Mouse (Mus musculus) stomach, embryonic 15.5 days (tissue): ENCODE measurements around the gene Ubald1. TPM values are rescaled to one million over a fixed set of nuclear protein-coding genes. Genes with fewer than 3 reads are reported as not detected.

Experiments used
- ATAC-seq: fragments of 200-750 bp; cut with Nextera tagmentation; 2 replicates; pipeline ENCODE4 v1.8.0; 2017; ENCODE audit warnings: low read depth, moderate number of reproducible peaks, moderate TSS enrichment; ENCODE audit not compliant: insufficient read depth, low FRiP score
- H3K27ac ChIP-seq: fragments of 300-500 bp; sonication (generic); 2 replicates; pipeline ENCODE4 v1.5.1; 2015; ENCODE audit warnings: mild to moderate bottlenecking, inconsistent platforms
- H3K27me3 ChIP-seq: fragments of 300-500 bp; sonication (generic); replicated peaks from 2 replicates; pipeline ENCODE4 v1.6.1; 2015; ENCODE audit warnings: inconsistent platforms
- H3K36me3 ChIP-seq: fragments of 300-500 bp; sonication (generic); 2 replicates; pipeline ENCODE4 v1.6.1; 2015; ENCODE audit warnings: inconsistent platforms
- H3K4me1 ChIP-seq: fragments of 300-500 bp; sonication (generic); 2 replicates; pipeline ENCODE4 v1.6.1; 2015; ENCODE audit warnings: inconsistent platforms
- H3K4me2 ChIP-seq: fragments of 300-500 bp; sonication (generic); 2 replicates; pipeline ENCODE4 v1.6.1; 2015; ENCODE audit warnings: mild to moderate bottlenecking, inconsistent platforms
- H3K4me3 ChIP-seq: fragments of 300-500 bp; sonication (generic); replicated peaks from 2 replicates; pipeline ENCODE4 v1.5.1; 2015; ENCODE audit warnings: inconsistent platforms
- H3K9ac ChIP-seq: fragments of 300-500 bp; sonication (generic); 2 replicates; pipeline ENCODE4 v1.6.1; 2015; ENCODE audit warnings: inconsistent platforms
- H3K9me3 ChIP-seq: fragments of 300-500 bp; sonication (generic); 2 replicates; pipeline ENCODE4 v1.6.1; 2016; ENCODE audit warnings: inconsistent platforms
- WGBS: fragments of 180-500 bp; shearing (Covaris S2); methylation state at CpG from one replicate; pipeline ENCODE4 v1.1.7; 2015; 5-methylcytosine and 5-hydroxymethylcytosine counted together
- polyA plus RNA-seq: library from polyadenylated mRNA; unstranded; fragments of >200 nt; fragmentation: Nextera tagmentation; extraction: Ambion mirVana; gene quantifications from 2 replicates; pipeline ENCODE4 v1.2.1, GENCODE M21; 2015

Ubald1 gene
- 34.9 and 37.7 TPM in 2 replicates for polyA plus RNA-seq

DNA sequence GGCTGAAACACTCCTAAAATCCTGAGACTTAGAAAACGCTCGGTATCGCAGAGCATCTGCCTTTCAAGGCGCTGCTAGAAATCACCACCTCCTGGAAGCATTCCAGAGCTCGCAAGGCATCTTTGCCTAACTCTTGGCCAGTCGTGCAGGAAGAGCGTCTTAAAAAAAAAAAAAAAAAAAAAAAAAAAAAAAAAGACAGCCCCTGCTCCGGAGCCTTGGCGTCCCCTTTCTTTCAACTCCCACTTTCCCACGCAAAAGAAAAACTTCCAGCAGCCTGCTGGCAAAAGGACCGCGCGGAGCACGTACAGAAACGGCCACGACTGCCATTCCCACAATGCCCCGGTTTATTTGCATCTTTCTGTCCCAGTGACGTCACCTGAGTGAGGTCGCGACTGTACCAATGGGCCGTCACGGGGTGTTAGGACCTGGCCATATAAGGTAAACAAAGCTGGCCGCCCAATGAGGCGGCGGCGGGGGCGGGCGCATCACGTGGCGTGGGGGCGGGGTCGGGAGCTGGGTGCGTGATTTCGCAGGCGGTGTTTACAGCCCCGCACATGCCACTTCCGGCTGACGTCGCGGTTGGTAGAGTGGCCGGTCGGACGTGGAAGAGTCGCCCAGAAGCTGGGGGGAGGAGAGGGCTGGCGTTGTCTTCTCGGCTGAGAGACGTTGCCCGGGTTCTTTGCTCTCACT is at the start of gene Ubald1:
Gene Ubald1 (minus strand): TSS at position 180 of the 690 bp plus-strand sequence.
- H3K36me3 ChIP-seq: 0 out of 2 replicates have a peak, but pooled peaks cover 7% of the 10 kb centered on the region
- H3K4me1 ChIP-seq: peaks cover 45% of the 10 kb centered on the region
- H3K4me2 ChIP-seq: peak within 1 kb of the TSS; percentile 81
- peak within 1 kb of the TSS; percentile 92 for H3K4me3 ChIP-seq
- H3K27ac ChIP-seq: peak within 1 kb of the TSS; percentile 100
- H3K9ac ChIP-seq: peak within 1 kb of the TSS; percentile 92
- ATAC-seq: peak; percentile 84
- H3K27me3 ChIP-seq: no peaks in the 10 kb centered on the region
- no peaks in the 10 kb centered on the region for H3K9me3 ChIP-seq
- WGBS: under 1% methylated on average over 48 of the region's 48 CpGs

DNA sequence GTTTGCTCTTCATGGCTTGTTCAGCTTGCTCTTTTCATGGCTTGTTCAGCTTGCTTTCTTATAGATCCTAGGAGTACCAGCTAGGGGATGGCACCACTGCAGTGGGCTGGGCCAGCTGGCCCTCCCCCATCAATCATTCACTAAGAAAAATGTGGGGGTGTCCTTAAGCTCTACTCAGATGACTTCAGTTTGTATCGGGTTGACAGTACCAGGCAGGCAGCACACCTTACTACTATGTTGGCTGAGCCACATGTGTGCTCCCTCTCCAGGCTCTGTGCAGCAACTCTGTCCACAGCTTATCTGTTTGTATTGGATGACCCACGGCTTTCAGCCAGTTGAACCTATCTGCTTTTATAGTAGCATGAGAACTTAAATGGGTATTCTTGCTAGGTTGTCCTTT is 48.4 kb upstream of the Ubald1 start:
- H3K4me2 ChIP-seq: no peak overlapping the region
- H3K4me3 ChIP-seq: no peak overlapping the region
- no peaks in the 10 kb centered on the region for H3K9me3 ChIP-seq
- no peak for ATAC-seq
- H3K36me3 ChIP-seq: peaks cover 79% of the 10 kb centered on the region
- WGBS: 68% methylated on average over 2 of the region's 2 CpGs
- no peak overlapping the region for H3K9ac ChIP-seq
- no peaks in the 10 kb centered on the region for H3K4me1 ChIP-seq
- no peaks in the 10 kb centered on the region for H3K27me3 ChIP-seq
- H3K27ac ChIP-seq: no peak overlapping the region

DNA sequence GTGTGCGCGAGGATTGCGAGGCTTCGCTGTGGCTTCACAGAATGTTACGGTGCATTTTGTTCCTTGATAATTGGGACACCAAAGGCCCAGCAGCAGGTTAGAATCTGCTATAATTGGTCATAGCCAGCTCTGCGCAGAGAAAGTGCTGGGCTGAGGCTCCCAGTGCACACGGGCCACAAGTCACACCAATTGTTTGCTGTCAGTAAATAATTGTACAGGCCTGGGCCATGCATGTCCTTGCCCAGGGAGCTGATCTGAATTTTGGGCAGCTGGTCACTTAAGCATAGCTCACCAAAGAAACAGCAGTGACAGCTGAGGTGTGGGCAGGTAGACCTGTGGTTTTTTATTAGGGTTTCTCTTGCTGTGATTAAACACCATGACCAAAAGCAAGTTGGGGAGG is 47.9 kb upstream of the Ubald1 start:
- peaks cover 79% of the 10 kb centered on the region for H3K36me3 ChIP-seq
- no peak overlapping the region for H3K27ac ChIP-seq
- no peak overlapping the region for H3K9ac ChIP-seq
- no peaks in the 10 kb centered on the region for H3K27me3 ChIP-seq
- no peak overlapping the region for H3K4me2 ChIP-seq
- H3K4me1 ChIP-seq: no peaks in the 10 kb centered on the region
- no peak overlapping the region for H3K4me3 ChIP-seq
- no peaks in the 10 kb centered on the region for H3K9me3 ChIP-seq
- 89% methylated on average over 7 of the region's 7 CpGs for WGBS
- no peak for ATAC-seq

DNA sequence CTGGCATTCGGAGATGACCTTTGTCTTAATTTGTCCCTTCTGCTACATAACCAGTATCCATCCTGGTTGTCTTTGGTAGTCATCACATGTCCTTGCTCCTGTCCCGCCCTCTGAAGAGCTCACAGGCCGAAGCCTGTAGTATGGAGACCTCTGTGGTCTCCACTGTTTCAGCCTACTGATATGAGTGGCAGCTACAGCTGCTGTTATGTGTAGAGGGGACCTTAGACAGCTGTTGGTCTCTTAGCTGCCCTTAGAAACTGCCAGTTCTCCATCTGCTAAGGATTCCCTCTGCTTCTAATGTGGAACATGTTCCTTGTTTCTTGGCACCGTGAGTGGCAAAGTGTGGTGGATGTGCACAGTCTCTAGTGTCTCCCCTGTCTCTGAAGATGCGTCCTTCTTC is 43.9 kb upstream of the Ubald1 start:
- Histone ChIP-seq H3K9me3 (no peaks in the 10 kb centered on the region), H3K27me3 (no peaks in the 10 kb centered on the region), H3K4me2 (no peak overlapping the region), H3K36me3 (peaks cover 66% of the 10 kb centered on the region), H3K4me1 (no peaks in the 10 kb centered on the region), H3K9ac (no peak overlapping the region), H3K4me3 (no peak overlapping the region), H3K27ac (no peak overlapping the region)
- ATAC-seq: no peak
- 91% methylated on average over 5 of the region's 5 CpGs for WGBS

DNA sequence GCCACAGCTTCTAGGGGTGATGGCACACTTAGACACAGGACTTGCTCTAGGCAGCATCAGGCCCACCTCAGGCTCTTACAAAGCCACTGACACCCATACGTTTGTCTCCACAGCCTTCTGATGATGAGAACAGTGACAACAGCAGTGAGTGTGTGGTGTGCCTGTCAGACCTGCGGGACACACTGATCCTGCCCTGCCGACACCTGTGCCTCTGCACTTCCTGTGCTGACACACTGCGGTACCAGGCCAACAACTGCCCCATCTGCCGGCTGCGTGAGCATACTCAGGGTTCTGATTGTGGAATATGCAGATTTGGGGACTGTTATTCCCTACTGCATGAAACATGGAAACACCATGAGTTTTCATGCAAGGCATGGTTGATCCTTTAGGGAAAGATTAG is 42.4 kb upstream of the Ubald1 start:
- Histone ChIP-seq H3K27ac (no peak overlapping the region), H3K4me3 (no peak overlapping the region), H3K4me1 (no peaks in the 10 kb centered on the region), H3K27me3 (no peaks in the 10 kb centered on the region), H3K9ac (no peak overlapping the region), H3K36me3 (peaks cover 61% of the 10 kb centered on the region), H3K9me3 (no peaks in the 10 kb centered on the region), H3K4me2 (no peak overlapping the region)
- no peak for ATAC-seq
- WGBS: 91% methylated on average over 6 of the region's 6 CpGs

DNA sequence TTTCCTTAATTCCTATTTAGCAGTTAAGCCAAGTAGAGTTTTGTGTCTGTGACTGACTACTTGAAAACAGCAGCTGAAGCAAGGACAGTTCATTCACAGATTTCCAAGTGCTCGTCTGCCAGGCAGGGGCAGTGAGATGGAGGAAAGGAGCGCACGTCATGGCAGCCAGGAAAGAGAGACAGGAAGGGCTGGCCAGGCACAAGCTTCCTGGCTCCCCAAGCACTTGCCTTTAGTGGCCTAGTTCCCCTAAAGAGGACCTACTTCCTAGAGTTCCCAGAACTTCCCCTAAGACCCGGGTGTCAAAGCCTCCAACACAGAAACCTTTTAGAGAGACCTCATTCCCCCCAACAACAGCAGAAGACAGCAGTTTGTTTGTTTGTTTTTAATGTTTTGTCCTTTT is 40.4 kb upstream of the Ubald1 start:
- Histone ChIP-seq H3K9me3 (no peaks in the 10 kb centered on the region), H3K4me1 (no peaks in the 10 kb centered on the region), H3K27me3 (no peaks in the 10 kb centered on the region), H3K9ac (no peak overlapping the region), H3K36me3 (peaks cover 49% of the 10 kb centered on the region), H3K27ac (no peak overlapping the region), H3K4me3 (no peak overlapping the region), H3K4me2 (no peak overlapping the region)
- WGBS: 75% methylated on average over 4 of the region's 4 CpGs
- ATAC-seq: no peak

DNA sequence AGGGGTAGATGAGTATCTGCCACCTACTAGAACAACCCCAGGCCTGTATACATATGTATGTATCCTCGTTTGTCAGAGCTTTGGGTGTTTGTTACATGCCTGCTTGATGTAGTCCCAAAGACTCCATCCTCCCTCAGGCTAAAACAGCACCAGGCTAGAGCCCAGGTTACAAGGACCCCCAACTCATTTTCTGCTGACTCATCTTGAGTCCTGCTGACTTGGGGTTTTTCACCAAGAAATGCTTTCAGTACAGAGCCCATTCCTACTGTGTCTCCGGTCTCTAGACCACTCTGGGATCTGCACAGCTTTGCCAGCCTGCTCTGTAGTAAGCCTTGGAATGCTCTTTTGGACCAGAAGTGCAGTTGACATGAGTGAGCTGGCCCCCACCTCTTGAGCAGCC is 36.5 kb upstream of the Ubald1 start:
- Histone ChIP-seq H3K4me2 (no peak overlapping the region), H3K9ac (no peak overlapping the region), H3K27me3 (no peaks in the 10 kb centered on the region), H3K9me3 (no peaks in the 10 kb centered on the region), H3K27ac (no peak overlapping the region), H3K36me3 (peaks cover 29% of the 10 kb centered on the region), H3K4me3 (no peak overlapping the region), H3K4me1 (peaks cover 5% of the 10 kb centered on the region; the same call in 1 of the 2 replicates)
- no peak for ATAC-seq
- 78% methylated on average over 2 of the region's 2 CpGs for WGBS

DNA sequence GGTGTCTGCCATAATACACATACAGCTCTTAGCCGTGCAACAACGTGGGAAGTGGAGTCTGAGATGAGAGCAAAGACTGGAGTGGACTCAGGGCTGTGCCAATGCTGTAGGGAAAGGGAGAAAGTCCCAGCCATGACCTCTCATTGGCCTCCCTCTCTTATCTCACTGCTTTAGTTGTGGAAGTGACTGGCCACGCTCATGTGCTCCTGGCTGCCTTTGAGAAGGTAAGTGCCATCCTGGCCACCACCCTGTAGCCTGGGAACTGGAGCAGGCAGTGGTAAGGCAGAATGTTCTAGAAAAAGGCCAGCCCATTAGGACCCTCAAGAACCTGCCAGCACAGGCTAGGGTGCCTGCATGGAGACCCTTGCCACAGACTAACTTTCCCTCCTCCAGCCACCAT is 35.8 kb upstream of the Ubald1 start:
- no peak for ATAC-seq
- 85% methylated on average over 3 of the region's 3 CpGs for WGBS
- Histone ChIP-seq H3K4me2 (no peak overlapping the region), H3K9me3 (no peaks in the 10 kb centered on the region), H3K4me3 (no peak overlapping the region), H3K27ac (no peak overlapping the region), H3K27me3 (no peaks in the 10 kb centered on the region), H3K9ac (no peak overlapping the region), H3K4me1 (peaks cover 5% of the 10 kb centered on the region; the same call in 1 of the 2 replicates), H3K36me3 (peaks cover 35% of the 10 kb centered on the region)

DNA sequence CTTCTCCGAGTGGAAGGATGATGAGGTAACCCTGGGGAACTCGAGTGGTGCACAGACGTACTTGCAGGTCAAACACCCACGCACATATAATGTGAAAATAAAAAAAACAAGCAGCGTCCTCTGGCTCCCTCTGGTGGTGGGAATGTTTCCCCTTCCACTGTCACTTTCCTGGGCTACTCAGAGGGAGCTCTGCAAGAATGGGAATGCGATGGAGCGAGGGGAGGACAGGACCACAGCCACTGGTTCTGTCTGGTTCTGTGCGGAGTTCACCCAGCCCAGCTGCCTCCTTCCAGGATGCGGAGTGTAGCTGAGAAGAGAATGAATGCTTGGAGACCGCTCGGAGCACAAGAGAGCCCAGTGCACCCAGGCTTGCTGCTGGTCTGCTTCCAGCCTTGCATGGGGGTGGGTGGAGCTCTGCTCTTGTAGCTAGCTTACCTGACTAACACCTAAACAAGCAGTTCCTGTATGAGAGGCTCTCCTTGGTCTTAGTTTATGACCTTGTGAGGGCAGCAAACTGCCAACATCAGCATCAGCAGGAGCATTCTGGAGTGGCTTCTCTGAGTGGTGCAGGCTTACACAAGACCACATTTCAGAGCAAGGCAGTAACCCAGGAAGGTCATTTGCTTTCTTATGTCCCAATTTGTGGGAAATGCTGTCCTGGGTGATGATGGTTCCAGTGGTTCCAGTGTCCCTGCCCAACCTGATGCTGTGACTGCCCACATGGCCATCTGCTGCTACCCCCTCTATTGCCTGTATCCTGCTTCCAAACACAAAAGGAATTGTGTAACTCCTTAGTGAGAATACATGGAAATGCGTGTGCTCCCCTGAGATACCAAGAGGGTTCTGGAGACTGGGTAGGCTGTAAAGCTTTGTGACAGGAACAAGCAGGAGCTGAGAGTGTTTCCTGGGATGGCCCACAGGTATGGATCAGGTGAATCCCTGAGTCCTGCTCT is 33.9 kb upstream of the Ubald1 start:
- Histone ChIP-seq H3K4me2 (no peak overlapping the region), H3K9ac (no peak overlapping the region), H3K27me3 (no peaks in the 10 kb centered on the region), H3K4me1 (peaks cover 5% of the 10 kb centered on the region; the same call in 1 of the 2 replicates), H3K27ac (0 out of 2 replicates have a peak overlapping the region, but pooled peaks have one; percentile 49), H3K36me3 (peaks cover 33% of the 10 kb centered on the region), H3K9me3 (no peaks in the 10 kb centered on the region), H3K4me3 (no peak overlapping the region)
- peak; percentile 57; the same call in 1 of the 2 replicates for ATAC-seq
- WGBS: 32% methylated on average over 12 of the region's 12 CpGs

DNA sequence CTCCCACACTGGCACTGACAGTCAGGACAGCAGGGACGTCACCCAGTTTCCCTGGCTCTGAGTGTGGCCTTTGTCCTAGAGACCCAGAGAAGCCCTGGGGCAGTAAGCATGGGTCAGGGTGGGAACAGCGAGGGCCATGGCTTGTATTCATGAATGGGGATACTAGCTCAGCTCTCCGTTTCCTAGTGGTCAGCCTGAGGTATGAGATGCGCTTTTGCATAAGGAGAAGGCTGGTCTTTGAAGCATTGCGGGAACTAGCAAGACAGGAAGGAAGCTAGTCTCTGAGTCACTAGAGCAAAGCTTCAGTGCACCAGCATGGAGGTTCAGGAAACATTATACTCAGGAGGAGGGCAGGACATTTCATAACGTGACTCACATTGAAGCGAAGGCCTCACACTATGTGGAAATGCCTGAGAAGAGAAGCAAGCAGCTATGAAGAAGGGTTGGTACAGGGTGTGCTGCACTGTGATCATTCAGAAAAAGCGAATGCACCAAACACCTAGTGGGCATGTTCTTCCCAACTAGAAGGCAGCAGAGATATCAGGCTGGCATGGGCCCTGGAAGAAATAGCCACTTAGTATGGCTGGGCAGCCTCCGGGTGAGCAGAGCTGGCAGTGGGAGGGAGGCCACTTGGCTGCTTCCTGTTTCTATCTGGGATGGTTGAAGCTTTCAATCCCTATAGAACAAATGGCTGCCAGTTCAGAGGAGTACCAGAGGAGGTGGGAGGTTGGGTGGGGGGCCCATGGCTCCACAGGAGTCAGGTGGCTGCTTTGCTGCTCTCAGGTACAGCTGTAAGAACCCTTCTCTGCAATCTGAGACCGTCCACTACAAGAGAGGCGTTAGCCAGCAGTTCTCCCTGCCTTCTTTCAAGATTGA is 33.0 kb upstream of the Ubald1 start:
- Histone ChIP-seq H3K4me2 (no peak overlapping the region), H3K9ac (no peak overlapping the region), H3K4me1 (peaks cover 5% of the 10 kb centered on the region; the same call in 1 of the 2 replicates), H3K9me3 (no peaks in the 10 kb centered on the region), H3K36me3 (peaks cover 36% of the 10 kb centered on the region), H3K27ac (peak overlapping the region; percentile 59), H3K27me3 (no peaks in the 10 kb centered on the region), H3K4me3 (no peak overlapping the region)
- WGBS: 67% methylated on average over 11 of the region's 11 CpGs
- 0 out of 2 replicates have a peak, but pooled peaks have one; percentile 7 for ATAC-seq

DNA sequence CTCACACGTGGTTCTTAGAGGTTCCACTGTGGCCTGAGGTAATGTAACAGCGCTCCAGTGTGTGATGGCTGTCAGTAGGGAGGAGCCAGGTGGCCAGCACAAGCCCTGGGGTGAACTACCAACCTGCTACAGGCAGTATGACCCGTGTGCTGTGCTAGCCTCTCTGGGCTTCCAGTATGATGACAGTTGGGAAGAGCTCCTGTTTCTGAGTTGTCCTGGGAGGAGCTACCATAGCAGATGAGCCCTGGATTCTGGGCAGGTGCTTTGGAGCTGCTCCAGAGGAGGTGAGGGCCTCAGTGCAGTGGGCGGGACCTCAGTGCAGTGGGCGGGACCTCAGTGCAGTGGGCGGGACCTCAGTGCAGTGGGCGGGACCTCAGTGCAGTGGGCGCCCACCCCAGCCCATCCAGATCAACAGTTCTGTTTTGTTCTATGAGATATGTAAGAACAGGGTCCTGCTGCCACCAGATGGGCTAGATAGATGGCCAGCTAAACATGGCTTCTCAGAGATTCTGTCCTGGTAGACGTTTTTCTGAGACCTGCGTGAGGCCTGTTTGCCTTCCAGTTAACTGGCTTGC is 32.0 kb upstream of the Ubald1 start:
- H3K27me3 ChIP-seq: no peaks in the 10 kb centered on the region
- H3K4me1 ChIP-seq: peaks cover 5% of the 10 kb centered on the region; the same call in 1 of the 2 replicates
- H3K36me3 ChIP-seq: peaks cover 36% of the 10 kb centered on the region
- H3K9ac ChIP-seq: no peak overlapping the region
- no peak for ATAC-seq
- H3K27ac ChIP-seq: peak overlapping the region; percentile 59
- no peaks in the 10 kb centered on the region for H3K9me3 ChIP-seq
- WGBS: 71% methylated on average over 10 of the region's 10 CpGs
- H3K4me3 ChIP-seq: no peak overlapping the region
- no peak overlapping the region for H3K4me2 ChIP-seq
